Mouse (Mus musculus) C2C12 (cell line): Measurements from ENCODE around the gene Samd14. TPM values are rescaled to one million over a fixed set of nuclear protein-coding genes. Genes with fewer than 3 reads are reported as not detected.

Experiments used
- H3K27me3 ChIP-seq: one replicate; pipeline ENCODE4 v1.6.1; 2011; ENCODE audit not compliant: control insufficient read depth, insufficient read depth, insufficient read length
- H3K36me3 ChIP-seq: one replicate; pipeline ENCODE4 v1.6.1; 2011; ENCODE audit not compliant: control insufficient read depth, insufficient read depth
- H3K4me3 ChIP-seq: one replicate; pipeline ENCODE4 v1.5.1; 2011; ENCODE audit warnings: mild to moderate bottlenecking, control low read depth; ENCODE audit not compliant: poor library complexity, insufficient read depth, severe bottlenecking
- H3K79me2 ChIP-seq: one replicate; pipeline ENCODE4 v1.6.1; 2011; ENCODE audit not compliant: control insufficient read depth, insufficient read depth
- H3K79me3 ChIP-seq: one replicate; pipeline ENCODE4 v1.6.1; 2011; ENCODE audit warnings: low read depth, control low read depth
- H3ac ChIP-seq: one replicate; pipeline ENCODE3; 2011; ENCODE audit warnings: low read depth; ENCODE audit not compliant: control insufficient read depth, insufficient read length
- CEBPB ChIP-seq: IDR thresholded peaks from one replicate; pipeline ENCODE4 v1.6.1; 2011; ENCODE audit warnings: low read depth, mild to moderate bottlenecking, control low read depth, moderate library complexity
- CTCF ChIP-seq: IDR thresholded peaks from one replicate; pipeline ENCODE4 v1.5.1; 2011; ENCODE audit not compliant: control insufficient read depth, insufficient read depth, insufficient read length
- FOSL1 ChIP-seq: IDR thresholded peaks from one replicate; pipeline ENCODE4 v1.8.0; 2011; ENCODE audit warnings: mild to moderate bottlenecking, low read length; ENCODE audit not compliant: poor library complexity, insufficient read depth, severe bottlenecking
- MAX ChIP-seq: IDR thresholded peaks from one replicate; pipeline ENCODE4 v1.6.1; 2011; ENCODE audit warnings: mild to moderate bottlenecking, control low read depth
- MYOD1 ChIP-seq: IDR thresholded peaks from one replicate; pipeline ENCODE4 v1.6.1; 2011; ENCODE audit warnings: low read depth; ENCODE audit not compliant: control insufficient read depth, insufficient read length
- MYOG ChIP-seq: IDR thresholded peaks from one replicate; pipeline ENCODE4 v1.6.1; 2011; ENCODE audit not compliant: control insufficient read depth, insufficient read length; ENCODE audit errors: extremely low read depth
- USF1 ChIP-seq: IDR thresholded peaks from one replicate; pipeline ENCODE4 v1.6.1; 2011; ENCODE audit warnings: low read depth, mild to moderate bottlenecking, control low read depth, moderate library complexity
- polyA plus RNA-seq: library from polyadenylated mRNA; unstranded; fragments of >200 nt; fragmentation: generic; extraction: Trizol; gene quantifications from one replicate; pipeline ENCODE4 v1.2.1, GENCODE M21; 2012; ENCODE audit warnings: missing spikeins

Samd14 gene
- polyA plus RNA-seq, 1 experiment: 14.0 TPM

DNA sequence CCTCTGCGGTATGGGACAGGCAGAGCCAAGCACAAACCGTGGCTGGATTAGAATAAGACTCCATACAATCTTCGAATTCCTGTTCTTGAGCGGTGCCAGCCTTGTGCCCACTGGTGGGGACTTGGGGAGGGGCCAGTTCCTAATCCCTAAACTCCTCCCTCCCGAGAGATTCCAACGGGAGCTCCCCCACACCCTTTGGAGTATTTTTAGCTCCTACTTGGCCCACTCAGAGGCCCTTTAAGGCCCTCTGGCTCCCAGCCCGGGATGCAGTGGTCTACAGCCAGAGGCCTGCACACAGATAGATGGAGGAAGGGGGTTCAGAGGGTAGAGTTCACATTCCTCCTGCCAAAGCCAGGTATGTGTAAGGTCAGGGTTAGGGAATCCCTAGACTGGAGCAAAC, 61.6 kb downstream of the Samd14 start:
- peaks cover 33% of the 10 kb centered on the region for H3K36me3 ChIP-seq
- no peak overlapping the region for H3K4me3 ChIP-seq
- TF ChIP-seq CTCF (no peak), MYOD1 (no peak), MAX (no peak), MYOG (no peak), USF1 (no peak), FOSL1 (no peak), CEBPB (no peak)
- H3ac ChIP-seq: no peak overlapping the region
- H3K79me2 ChIP-seq: peaks cover 81% of the 10 kb centered on the region
- peaks cover 44% of the 10 kb centered on the region for H3K79me3 ChIP-seq
- H3K27me3 ChIP-seq: no peaks in the 10 kb centered on the region

DNA sequence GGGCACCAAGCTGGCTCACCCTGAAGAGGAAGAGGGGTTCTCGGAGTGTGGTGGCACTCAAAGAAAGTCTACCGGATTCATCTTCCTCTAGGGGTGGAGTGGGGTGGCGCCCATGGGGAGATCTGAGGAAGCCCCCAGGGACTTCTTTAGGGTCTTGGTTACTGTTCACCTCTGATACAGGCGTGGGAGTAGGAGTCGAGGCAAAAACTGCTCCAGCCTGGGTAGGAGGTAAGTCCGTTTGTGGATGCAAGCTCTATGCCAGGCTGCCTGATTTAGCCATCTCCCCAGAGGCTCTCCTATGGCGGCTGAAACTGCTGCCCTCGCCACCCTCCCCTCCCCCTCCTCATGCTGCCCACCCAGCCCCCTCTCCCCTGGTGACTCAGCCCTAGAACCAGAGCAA, 62.5 kb downstream of the Samd14 start:
- no peak overlapping the region for H3ac ChIP-seq
- H3K27me3 ChIP-seq: no peaks in the 10 kb centered on the region
- H3K4me3 ChIP-seq: no peak overlapping the region
- peaks cover 25% of the 10 kb centered on the region for H3K36me3 ChIP-seq
- no peak for TF ChIP-seq CTCF
- no peak for TF ChIP-seq MAX
- peaks cover 82% of the 10 kb centered on the region for H3K79me2 ChIP-seq
- peaks cover 45% of the 10 kb centered on the region for H3K79me3 ChIP-seq

DNA sequence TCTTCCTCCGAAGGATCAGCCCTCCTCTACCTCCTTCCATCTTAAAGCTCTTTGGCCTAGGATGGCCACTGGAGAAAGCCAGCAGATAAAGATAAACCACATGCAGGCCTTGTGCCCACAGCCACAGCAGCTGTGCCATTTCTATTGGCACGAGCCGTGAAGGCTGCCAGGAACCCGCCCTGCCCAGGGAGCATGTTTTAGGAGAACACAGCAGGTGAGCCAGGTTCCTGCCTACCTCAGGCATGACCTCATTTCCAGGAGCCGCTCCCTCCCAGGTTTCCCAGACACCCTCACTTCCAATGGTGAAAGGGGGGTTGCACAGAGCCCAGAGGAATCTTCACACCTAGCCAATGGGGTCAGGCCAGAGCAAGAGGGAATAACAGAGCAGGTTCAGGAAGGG, 63.1 kb downstream of the Samd14 start:
- peaks cover 20% of the 10 kb centered on the region for H3K36me3 ChIP-seq
- H3K79me2 ChIP-seq: peaks cover 82% of the 10 kb centered on the region
- no peak overlapping the region for H3K4me3 ChIP-seq
- H3ac ChIP-seq: no peak overlapping the region
- TF ChIP-seq MAX (no peak), MYOD1 (peak; percentile 78), CEBPB (no peak), FOSL1 (no peak)
- H3K79me3 ChIP-seq: peaks cover 45% of the 10 kb centered on the region
- no peaks in the 10 kb centered on the region for H3K27me3 ChIP-seq

DNA sequence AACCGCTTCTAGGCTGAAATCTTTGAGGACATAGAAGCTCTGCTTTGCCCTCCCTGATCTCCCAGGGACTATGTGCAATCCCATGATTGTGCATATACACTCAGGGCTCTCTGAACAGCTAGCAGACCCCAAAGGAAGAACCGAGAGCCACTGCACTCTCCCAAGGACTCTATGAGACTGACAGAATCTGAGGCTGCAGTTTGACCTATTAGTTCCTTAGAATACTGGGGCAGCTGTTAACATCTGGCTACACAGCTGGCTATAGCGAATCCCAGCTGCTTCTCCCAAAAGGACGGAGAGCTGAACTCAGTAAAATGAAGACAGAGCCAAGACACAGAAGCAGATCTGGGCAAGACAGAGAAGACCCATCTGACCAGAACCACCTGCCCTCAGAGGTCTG, 64.2 kb downstream of the Samd14 start:
- Histone ChIP-seq H3K4me3 (no peak overlapping the region), H3K79me3 (peaks cover 45% of the 10 kb centered on the region), H3K36me3 (peaks cover 11% of the 10 kb centered on the region), H3ac (no peak overlapping the region), H3K27me3 (no peaks in the 10 kb centered on the region), H3K79me2 (peaks cover 76% of the 10 kb centered on the region)
- TF ChIP-seq MYOD1 (no peak), FOSL1 (no peak), CEBPB (no peak), MAX (no peak), USF1 (no peak), MYOG (no peak), CTCF (no peak)

DNA sequence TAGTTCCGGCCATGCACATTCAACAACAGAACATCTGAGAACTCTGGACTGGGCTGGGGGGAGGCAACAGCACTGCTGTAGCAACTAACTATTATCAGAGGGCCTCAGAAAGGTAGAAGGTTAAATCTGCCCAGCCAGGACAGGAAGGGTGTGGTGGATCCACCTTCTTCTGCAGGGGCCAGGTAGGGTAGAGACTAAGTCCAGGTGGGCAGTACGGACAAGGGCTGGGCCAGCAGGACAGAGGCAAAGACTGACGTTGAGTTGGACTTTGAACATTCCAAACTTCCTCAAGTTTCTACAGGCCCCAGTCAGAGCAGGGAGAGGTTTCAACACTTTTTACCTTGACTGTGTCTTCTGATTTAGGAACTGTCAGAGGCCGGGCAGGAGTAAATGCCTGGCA, 65.0 kb downstream of the Samd14 start:
- Histone ChIP-seq H3K36me3 (peaks cover 6% of the 10 kb centered on the region), H3K79me2 (peaks cover 67% of the 10 kb centered on the region), H3K27me3 (no peaks in the 10 kb centered on the region), H3K79me3 (peaks cover 41% of the 10 kb centered on the region), H3ac (no peak overlapping the region), H3K4me3 (peak overlapping the region; percentile 78)
- no peak for TF ChIP-seq CTCF
- no peak for TF ChIP-seq CEBPB
- no peak for TF ChIP-seq MYOD1
- TF ChIP-seq USF1: no peak
- TF ChIP-seq MAX: no peak
- TF ChIP-seq FOSL1: no peak
- no peak for TF ChIP-seq MYOG

DNA sequence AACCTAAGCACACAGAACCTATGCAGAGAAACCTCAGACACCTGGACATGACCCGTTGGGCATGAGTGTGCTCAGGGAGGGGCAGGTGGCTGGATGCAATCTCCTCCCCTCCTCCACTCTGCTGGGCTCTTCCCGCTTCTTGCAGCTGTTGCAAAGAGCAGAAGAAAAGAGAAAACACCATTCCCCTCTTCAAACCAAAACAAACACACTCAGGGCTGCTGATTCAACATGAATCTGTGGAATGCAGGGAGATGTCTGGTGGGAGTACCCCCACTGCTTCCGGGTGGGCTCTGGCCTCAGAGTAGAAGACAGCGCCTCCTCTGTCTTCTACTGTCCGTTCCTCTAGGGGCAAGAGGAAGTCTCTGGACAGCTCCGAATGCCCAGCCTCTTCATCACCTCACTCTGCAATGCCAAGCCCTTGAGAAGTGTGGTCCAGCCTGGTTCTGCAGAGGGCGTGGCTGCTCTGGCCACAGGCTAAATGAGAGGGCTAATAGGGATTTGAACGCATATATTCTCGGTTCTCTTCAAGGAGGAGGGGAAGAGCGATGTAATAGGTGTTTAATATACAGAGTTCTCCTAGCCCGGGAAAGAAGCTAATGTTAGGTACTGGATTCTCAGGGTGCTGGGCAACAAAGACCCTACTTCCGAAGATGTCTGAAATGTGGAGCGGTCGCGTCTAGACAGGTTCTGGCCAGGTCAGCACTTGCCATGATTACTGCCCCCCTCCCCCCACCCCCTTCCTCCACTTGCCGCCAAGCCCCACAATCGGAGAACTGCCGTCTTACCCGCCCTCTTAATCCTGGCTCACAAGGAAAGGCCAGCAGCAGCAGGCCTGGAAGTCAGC, 65.7 kb downstream of the Samd14 start:
- H3K79me2 ChIP-seq: peaks cover 60% of the 10 kb centered on the region
- no peaks in the 10 kb centered on the region for H3K27me3 ChIP-seq
- peak overlapping the region; percentile 78 for H3K4me3 ChIP-seq
- TF ChIP-seq MYOD1: peak; percentile 76
- TF ChIP-seq MAX: no peak
- peaks cover 6% of the 10 kb centered on the region for H3K36me3 ChIP-seq
- peak overlapping the region; percentile 87 for H3ac ChIP-seq
- peaks cover 38% of the 10 kb centered on the region for H3K79me3 ChIP-seq

Other genes starting within 250 kb of the Samd14 start
- 0.13 TPM for gene Tmem92, start 227.2 kb upstream of the Samd14 start, polyA plus RNA-seq
- 2.3 TPM for gene Col1a1, start 73.7 kb upstream of the Samd14 start, polyA plus RNA-seq
- not detected for gene Hils1, start 42.3 kb upstream of the Samd14 start, polyA plus RNA-seq
- 5.3 TPM for gene Sgca, start 33.6 kb upstream of the Samd14 start, polyA plus RNA-seq
- gene Ppp1r9b, start 18.8 kb upstream of the Samd14 start, polyA plus RNA-seq: 31.8 TPM
- gene Pdk2, start 31.5 kb downstream of the Samd14 start, polyA plus RNA-seq: 1.8 TPM
- gene Itga3, start 66.9 kb downstream of the Samd14 start, polyA plus RNA-seq: 51.1 TPM
- gene Dlx3, start 110.2 kb downstream of the Samd14 start, polyA plus RNA-seq: 31.8 TPM
- 0.37 TPM for gene Dlx4, start 136.4 kb downstream of the Samd14 start, polyA plus RNA-seq